Mouse (Mus musculus) induced T-regulatory cell, adult 2 months (primary cell): ENCODE results near the gene Defb23.
"Not testable (repeated sequence)": the region's sequence is repeated elsewhere in the genome, so short reads cannot be mapped to it uniquely, and the experiment has no call there.

Source experiments
- DNase-seq: peaks from one replicate; pipeline ENCODE4 v3.0.0-alpha.2; 2012; ENCODE audit warnings: low read depth

Defb23 gene

GRCm38 (mm10) chr2:152436983-152437860 lies 27.2 kb downstream of the Defb23 start:
- peak; percentile 85 for DNase-seq

- DNase-seq, result no peak
Observed at GRCm38 (mm10) chr2:152436405-152436901, 28.0 kb downstream of the Defb23 start.

DNA sequence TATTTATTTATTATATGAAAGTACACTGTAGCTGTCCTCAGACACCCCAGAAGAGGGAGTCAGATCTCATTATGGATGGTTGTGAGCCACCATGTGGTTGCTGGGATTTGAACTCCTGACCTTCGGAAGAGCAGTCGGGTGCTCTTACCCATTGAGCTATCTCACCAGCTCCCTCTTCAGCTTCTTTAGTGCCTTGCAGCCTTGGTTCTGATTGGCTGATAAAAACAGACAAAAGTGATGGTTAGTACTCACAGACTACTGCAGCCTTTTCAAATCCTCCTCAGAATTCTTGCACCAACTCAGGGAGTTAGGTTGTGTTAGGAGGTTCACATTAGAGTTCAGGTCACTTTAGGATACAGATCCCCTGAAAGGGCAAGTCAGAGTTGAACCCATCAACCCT lies 35.9 kb downstream of the Defb23 start:
- DNase-seq, result not testable (repeated sequence)

DNA sequence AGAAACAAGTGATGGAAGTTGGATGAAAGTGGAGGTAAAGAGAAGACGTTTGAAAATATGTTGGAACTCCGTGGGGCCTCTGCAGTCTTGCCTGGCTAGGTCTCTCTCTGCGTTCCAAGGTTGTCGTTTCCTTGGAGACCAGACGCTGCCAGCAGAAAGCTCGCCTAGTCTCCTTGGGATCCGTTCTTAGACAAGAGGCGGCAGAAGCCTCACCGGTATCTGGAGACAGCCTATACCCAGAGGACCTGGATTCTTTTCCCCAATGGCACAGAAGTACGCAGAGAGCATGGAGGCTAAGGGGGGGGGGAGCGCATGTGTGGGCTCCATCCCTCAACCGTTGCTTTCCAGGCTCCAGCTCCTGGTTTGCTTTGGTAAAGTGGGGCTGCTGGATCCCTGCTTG lies 36.9 kb downstream of the Defb23 start:
- no peak for DNase-seq

- no peak for DNase-seq
Observed at GRCm38 (mm10) chr2:152415786-152416185, 48.6 kb downstream of the Defb23 start.

GRCm38 (mm10) chr2:152415287-152415686 lies 49.1 kb downstream of the Defb23 start, which contains the start of gene 6820408C15Rik:
6820408C15Rik (plus strand) TSS chr2:152415587.
- DNase-seq, result no peak

DNA sequence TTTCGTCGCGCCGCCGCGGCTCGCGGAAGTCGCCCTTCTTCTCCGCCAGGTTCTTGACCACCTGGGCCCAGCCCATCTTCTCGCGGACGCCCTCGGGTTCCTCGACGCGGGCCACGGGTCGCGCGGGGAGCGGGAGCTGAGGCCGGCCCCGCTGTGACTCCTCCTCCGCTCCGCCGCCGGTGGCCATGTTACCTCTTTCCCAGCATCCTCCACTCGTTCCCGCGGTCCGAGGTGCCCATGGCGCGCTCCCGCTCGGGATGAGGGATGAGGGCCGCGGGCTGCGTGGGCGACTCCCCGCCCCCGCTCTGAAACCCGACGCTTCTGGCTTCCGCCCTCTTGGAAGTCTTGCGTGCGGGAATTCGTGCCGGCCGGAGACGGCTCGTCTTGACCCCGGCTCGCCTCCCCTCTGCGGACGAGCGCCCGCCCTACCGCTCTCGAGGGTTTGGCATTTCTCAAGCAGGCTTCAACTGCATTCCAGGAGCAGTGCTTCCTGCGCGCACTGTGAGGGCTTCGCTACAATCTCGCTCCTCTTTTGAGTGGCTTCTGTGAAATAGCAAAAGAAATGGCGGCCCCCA lies 49.7 kb downstream of the Defb23 start, which contains the start of gene Zcchc3:
TSS of gene Zcchc3 (minus strand) at position 437 of the 575 bp plus-strand sequence.
- peak; percentile 71 for DNase-seq

GRCm38 (mm10) chr2:152413765-152414584 lies 50.4 kb downstream of the Defb23 start:
- no peak for DNase-seq

DNA sequence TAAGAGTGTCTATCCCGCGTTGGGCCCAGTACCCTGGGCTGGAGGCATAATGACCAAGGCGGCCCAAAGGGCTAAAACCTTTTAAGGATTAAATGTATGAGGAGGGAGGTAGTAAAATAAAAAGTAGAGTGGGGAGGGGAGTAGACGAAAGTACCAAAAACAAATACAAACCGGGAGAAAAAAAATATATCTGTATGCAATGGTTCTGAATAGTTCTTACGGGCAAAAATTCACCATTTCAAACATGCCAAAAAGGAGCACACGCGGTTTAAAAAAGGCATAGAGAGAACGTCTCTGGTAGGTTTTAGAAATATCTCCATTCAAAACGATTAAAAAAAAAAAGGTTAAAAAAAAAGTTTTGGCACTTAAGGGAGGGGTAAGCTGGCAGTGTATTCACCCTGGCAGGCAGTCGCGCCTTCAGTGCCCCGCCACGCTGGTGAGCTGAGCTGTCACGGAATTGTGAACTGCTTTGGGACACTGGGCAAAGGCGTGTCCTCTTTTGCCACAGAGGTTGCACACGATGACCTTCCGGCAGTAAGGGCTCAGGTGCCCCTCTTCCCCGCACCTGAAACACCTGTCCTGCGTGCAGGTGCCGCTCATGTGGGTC lies 51.2 kb downstream of the Defb23 start:
- no peak for DNase-seq

DNA sequence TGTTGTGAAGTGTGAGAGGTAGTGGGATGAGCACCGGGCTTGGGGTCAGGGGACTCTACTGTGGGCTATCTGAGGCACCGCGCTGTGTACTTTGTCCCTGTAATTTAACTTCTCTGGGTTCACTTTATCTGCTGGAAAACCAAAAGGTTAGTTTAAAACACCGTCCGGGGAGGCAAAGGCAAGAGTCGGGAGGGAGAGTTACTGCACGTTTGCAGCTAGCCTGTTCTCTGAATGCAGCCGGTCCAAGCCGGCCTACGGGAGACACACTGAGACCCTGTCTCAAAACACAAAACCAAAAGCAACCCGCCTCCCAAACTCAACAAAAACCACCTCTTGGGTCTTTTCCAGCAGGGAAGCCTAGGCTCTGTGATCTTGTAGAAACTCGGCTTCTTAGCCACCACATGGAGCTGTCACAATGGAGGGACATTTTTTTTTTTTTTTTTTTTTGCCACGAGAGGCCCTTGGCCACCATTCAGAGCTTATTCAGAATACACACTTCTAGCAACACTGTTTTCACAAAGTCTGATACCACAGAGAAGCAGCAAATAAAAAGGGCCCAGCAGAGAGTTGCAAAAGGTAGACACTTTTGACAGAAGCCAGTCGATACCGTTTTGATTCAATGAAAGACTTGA lies 51.8 kb downstream of the Defb23 start:
- DNase-seq, result no peak

DNA sequence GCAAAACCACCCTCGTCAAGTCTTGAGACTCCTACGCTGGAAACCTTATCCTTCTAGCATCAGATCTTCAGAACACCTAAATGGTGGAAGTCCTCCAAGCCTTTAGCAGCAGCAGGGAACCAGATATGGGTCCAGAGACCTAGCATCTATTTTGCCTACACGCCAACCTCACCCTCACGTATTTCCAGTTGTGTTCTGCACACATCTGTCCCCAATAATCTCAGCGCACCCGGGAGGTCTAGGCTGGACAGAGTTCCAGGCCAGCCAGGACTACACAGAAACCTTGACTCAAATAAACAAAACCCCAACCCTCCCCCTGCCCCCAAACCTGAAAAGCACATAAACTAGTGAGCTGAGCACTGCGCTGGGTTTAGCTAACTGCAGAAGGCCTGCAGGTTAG lies 52.9 kb downstream of the Defb23 start:
- no peak for DNase-seq

DNA sequence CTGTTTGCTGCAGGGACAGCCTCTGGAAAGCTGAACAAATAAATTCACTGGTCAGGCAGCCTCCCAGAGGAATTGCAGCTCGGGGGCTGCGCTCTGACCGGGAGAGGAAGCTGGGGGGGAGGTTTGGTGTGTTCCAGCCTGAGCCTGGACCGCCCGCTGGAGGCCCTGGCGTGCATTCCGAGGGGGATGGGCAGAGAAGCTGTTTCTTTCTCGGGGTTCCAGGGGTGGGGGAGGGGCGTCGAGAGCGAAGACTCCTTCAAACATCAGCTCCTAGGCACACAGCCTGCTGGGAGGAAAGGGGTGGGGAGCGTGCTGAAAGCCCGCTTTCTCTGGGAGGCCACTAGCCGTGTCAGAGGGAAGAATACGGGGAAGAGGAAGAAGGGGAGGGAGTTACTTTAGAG lies 53.4 kb downstream of the Defb23 start:
- no peak for DNase-seq

DNA sequence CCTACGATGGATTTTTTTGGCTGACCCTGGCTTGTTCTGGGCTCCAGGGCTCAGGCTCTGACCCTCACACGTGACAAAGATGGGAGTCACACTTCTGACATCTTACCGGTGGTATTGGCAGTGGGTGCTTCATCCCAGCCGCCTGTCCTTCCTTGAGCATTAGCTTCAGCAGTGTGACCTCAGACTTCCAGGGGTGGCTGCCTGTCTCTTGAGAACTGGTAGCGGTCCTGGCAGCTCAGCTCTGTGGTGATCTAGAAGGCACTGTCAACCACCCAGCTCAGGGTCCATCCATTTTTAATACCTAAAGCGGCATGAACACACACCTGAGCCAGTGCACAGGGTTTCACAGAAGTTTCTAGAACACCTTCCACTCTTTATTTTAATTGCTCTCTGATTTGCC lies 54.6 kb downstream of the Defb23 start:
- DNase-seq, result no peak
